Mouse (Mus musculus) E14TG2a.4 (cell line): Measurements from ENCODE around the gene Arhgap10.

Experiments
- CTCF ChIP-seq: conservative IDR thresholded peaks from 2 replicates; pipeline ENCODE4 v1.5.1; 2014; ENCODE audit warnings: low read length
- NANOG ChIP-seq: IDR thresholded peaks from 2 replicates; pipeline ENCODE4 v1.6.1; 2014; ENCODE audit warnings: borderline replicate concordance, low read length, mixed read lengths

DNA sequence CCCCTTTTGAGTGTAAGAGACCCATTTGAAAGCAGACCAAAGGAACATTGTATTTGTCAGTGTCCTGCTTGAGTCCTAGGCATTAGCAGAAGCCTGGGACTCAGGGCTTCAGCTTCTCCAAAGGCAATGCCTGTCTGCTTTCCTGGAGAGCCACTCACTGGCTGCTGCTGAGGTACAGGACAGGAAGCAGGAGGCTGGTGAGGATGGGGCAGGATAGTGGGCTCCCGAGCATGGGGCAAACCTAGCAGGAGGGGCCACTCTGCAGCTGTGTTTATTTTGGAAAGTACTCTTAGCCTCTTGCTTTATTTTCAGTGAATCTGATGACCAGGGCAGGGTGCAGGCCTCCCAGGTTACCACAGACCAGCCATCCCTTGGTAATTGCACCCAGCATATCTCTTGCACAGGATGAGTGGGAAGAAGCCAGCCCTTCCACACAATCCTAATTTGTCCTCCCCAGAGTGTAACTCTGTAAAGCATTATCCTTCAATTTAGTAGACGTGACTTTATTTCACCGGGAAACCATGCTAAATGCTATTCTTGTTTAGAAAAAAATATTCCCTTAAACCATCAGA is 303.8 kb downstream of the Arhgap10 start:
- no peak for TF ChIP-seq CTCF
- TF ChIP-seq NANOG, result no peak
